Mouse (Mus musculus) liver, embryonic 12.5 days (tissue): ENCODE results near the gene Bahcc1. TPM values are rescaled to one million over a fixed set of nuclear protein-coding genes. Genes with fewer than 3 reads are reported as not detected.

Experiments used
- ATAC-seq: fragments of 200-750 bp; cut with Nextera tagmentation; 2 replicates; pipeline ENCODE4 v1.8.0; 2017; ENCODE audit warnings: moderate number of reproducible peaks, mild to moderate bottlenecking, moderate library complexity
- H3K27ac ChIP-seq: fragments of 300-500 bp; sonication (generic); 2 replicates; pipeline ENCODE4 v1.5.1; 2016; ENCODE audit warnings: mild to moderate bottlenecking
- H3K27me3 ChIP-seq: fragments of 300-500 bp; sonication (generic); replicated peaks from 2 replicates; pipeline ENCODE4 v1.6.1; 2016; ENCODE audit warnings: mild to moderate bottlenecking, moderate library complexity
- H3K36me3 ChIP-seq: fragments of 300-500 bp; sonication (generic); 2 replicates; pipeline ENCODE4 v1.6.1; 2016; ENCODE audit warnings: mild to moderate bottlenecking, moderate library complexity
- H3K4me1 ChIP-seq: fragments of 300-500 bp; sonication (generic); 2 replicates; pipeline ENCODE4 v1.6.1; 2016
- H3K4me2 ChIP-seq: fragments of 300-500 bp; sonication (generic); 2 replicates; pipeline ENCODE4 v1.6.1; 2016; ENCODE audit warnings: mild to moderate bottlenecking, moderate library complexity
- H3K4me3 ChIP-seq: fragments of 300-500 bp; sonication (generic); 2 replicates; pipeline ENCODE4 v1.5.1; 2016; ENCODE audit warnings: mild to moderate bottlenecking, moderate library complexity
- H3K9ac ChIP-seq: fragments of 300-500 bp; sonication (generic); 2 replicates; pipeline ENCODE4 v1.6.1; 2016; ENCODE audit warnings: mild to moderate bottlenecking, moderate library complexity
- H3K9me3 ChIP-seq: fragments of 300-500 bp; sonication (generic); replicated peaks from 2 replicates; pipeline ENCODE4 v1.6.1; 2016; ENCODE audit warnings: mild to moderate bottlenecking, moderate library complexity
- WGBS: fragments of 180-500 bp; shearing (Covaris S2); methylation state at CpG from one replicate; pipeline ENCODE4 v1.1.7; 2016; ENCODE audit not compliant: insufficient replicate concordance; 5-methylcytosine and 5-hydroxymethylcytosine counted together
- polyA plus RNA-seq: library from polyadenylated mRNA; unstranded; fragments of >200 nt; fragmentation: Nextera tagmentation; extraction: Ambion mirVana; gene quantifications from 2 replicates; pipeline ENCODE4 v1.2.1, GENCODE M21; 2016

Bahcc1 gene
- polyA plus RNA-seq, 1 experiment from 2014 or later, result 3.5 TPM

DNA sequence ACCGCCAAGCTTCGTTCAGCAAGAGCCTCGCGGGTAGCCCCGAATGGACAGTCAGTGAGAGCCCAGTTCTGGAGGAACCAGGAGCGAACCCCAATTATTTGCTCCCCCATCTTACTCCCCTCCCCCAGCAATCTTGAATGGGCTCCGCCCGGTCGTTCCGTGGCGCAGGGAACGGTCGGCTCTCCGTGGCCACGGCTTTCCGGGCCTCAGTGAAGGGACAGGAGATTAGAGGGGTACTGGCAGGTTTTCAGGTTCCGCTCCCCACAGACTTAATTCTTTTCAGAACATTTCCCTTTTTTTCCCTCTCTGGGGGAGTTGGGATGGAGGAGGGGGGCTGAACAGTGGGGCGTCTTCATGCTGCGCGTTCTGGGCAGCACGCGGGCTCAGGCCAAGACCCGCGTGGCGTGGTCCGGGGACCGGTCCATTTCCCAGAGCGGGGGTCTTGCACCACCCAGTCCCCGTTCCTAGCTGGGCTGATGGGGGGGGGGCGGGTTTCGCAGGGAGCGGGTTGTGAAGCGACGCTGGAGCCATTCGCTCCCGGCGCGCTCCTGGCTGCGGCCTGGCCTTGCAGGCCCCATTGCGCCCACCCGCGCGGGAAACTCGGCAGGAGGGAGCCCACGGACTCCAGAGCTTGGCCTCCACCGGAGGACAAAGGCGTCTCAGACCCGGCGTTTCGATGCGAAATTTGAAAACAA, 841 bp downstream of the Bahcc1 start:
- Histone ChIP-seq H3K27ac (peak overlapping the region; percentile 80), H3K27me3 (peaks cover 82% of the 10 kb centered on the region), H3K9ac (peak overlapping the region; percentile 84), H3K4me3 (peak overlapping the region; percentile 67), H3K9me3 (no peaks in the 10 kb centered on the region), H3K4me2 (peak overlapping the region; percentile 97), H3K36me3 (no peaks in the 10 kb centered on the region), H3K4me1 (peaks cover 89% of the 10 kb centered on the region)
- WGBS, result under 1% methylated on average over 51 of the region's 51 CpGs
- ATAC-seq, result no peak

DNA sequence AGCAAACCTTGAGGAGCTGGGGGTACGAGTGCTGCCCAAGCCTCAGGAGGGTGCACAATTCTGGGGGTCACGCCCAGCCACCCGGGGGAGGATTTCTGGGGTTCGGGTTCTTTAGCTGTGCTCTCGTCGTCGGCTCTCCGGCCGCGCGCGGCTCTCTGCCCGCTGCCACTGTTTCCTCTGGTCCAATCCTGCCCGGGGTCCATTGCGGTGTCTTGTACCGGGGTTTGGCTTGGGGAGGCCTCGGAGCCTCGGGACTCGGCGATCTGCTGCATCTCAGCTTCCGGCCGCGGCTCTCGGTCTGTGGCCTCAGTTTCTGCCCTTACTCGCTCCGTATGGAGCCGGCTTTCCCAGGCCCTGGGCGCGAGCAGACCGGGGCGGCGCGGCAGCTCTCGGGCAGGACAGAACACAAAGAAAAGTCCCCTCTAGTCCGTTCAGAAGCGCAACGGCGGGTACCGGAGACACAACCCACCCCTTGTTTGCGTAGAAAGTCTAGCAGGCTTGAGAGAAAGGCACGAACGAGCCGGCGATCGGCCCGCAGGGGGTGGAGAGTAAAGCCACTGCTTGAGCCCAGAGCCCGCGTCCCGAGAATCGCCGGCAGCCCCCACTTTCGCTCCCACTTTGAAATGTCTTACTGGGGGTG, 1.5 kb downstream of the Bahcc1 start:
- ATAC-seq, result no peak

DNA sequence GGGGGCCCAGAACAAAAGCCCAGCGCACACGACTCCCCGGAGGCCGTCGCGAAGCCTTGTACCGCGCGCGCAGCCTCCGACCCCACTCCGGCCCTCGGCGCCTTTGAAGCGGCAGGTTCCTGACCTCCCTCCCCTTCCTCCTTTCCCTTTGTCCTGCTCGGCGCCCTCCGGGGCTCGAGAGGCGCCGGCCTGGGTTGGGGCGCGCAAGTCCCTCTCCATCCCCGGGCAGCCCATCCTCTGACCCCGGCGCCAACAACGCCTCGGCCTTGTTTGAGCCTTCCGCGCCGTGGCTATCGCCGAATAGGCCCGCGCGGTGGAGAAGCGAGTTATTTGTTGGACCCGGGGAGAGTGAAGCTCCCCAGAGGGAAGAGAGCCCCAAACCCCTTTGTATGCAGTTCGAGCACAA, 2.0 kb downstream of the Bahcc1 start:
- H3K4me3 ChIP-seq, result peak overlapping the region; percentile 67
- H3K4me2 ChIP-seq, result peak overlapping the region; percentile 97
- no peaks in the 10 kb centered on the region for H3K9me3 ChIP-seq
- no peak for ATAC-seq
- H3K27me3 ChIP-seq, result peaks cover 82% of the 10 kb centered on the region
- H3K36me3 ChIP-seq, result no peaks in the 10 kb centered on the region
- H3K27ac ChIP-seq, result peak overlapping the region; percentile 80
- H3K9ac ChIP-seq, result peak overlapping the region; percentile 84
- under 1% methylated on average over 38 of the region's 39 CpGs for WGBS
- peaks cover 89% of the 10 kb centered on the region for H3K4me1 ChIP-seq

More for the DNA sequence above, 1.5 kb downstream of the Bahcc1 start:
- Histone ChIP-seq H3K27me3 (peaks cover 82% of the 10 kb centered on the region), H3K36me3 (no peaks in the 10 kb centered on the region), H3K9ac (peak overlapping the region; percentile 84), H3K9me3 (no peaks in the 10 kb centered on the region), H3K4me3 (peak overlapping the region; percentile 67), H3K27ac (peak overlapping the region; percentile 80), H3K4me2 (peak overlapping the region; percentile 97), H3K4me1 (peaks cover 89% of the 10 kb centered on the region)
- WGBS, result 1% methylated on average over 52 of the region's 52 CpGs

DNA sequence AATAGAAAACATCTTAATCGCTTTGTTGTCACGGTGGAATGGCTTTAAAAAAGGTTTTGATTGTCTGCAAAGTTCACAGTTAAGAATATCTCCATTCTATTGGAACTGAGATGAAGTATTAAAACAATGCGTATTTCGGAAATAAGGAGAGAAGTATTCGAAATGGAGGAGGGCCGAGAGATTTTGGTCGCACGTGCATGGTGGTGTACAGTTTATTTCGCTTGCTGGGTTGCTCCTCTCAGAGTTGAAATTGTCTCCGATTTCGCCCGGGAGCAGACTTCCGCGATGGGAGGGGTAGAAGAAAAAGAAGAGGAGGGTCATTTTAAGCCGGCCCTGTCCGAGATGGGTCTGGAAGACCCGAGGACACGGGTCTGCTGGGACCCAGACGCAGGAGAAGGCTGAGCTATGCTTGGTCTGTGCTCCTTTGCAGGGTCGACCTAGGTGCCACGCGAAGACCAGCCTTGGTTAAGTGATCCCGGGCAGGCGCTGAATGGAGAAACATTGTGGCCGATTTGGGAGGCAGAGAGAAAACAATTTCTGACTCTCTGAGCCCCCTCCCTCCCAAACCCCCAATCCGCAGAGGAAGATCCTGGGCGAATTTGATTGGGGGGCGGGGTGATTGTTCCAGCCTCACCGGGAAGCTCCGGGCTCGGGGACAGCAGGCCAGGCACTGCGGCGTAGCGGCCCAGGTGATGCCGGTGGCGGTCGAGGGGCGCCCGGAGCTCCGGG, 2.8 kb downstream of the Bahcc1 start:
- Histone ChIP-seq H3K4me1 (peaks cover 87% of the 10 kb centered on the region), H3K4me2 (peak overlapping the region; percentile 97), H3K9me3 (no peaks in the 10 kb centered on the region), H3K36me3 (no peaks in the 10 kb centered on the region), H3K9ac (peak overlapping the region; percentile 73), H3K27ac (peak overlapping the region; percentile 77), H3K4me3 (peak overlapping the region; percentile 67), H3K27me3 (peaks cover 82% of the 10 kb centered on the region)
- under 1% methylated on average over 40 of the region's 40 CpGs for WGBS
- no peak for ATAC-seq

DNA sequence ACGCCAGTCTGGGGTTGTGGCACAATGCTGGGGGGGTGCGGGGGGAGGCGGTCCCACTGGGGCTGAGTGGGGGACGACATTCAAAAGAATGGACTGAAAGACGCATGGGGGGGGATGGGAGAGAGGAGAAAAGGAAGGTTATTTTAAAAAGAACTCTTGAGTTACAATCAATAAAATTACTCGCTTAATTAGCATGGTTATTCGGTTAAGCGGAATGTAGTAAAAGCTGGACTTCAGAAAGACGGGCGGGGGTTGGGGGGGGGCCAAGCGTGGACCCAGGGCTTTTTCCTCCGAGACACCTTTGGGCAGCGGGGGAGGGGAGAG, 3.3 kb downstream of the Bahcc1 start:
- peaks cover 82% of the 10 kb centered on the region for H3K27me3 ChIP-seq
- no peak for ATAC-seq

DNA sequence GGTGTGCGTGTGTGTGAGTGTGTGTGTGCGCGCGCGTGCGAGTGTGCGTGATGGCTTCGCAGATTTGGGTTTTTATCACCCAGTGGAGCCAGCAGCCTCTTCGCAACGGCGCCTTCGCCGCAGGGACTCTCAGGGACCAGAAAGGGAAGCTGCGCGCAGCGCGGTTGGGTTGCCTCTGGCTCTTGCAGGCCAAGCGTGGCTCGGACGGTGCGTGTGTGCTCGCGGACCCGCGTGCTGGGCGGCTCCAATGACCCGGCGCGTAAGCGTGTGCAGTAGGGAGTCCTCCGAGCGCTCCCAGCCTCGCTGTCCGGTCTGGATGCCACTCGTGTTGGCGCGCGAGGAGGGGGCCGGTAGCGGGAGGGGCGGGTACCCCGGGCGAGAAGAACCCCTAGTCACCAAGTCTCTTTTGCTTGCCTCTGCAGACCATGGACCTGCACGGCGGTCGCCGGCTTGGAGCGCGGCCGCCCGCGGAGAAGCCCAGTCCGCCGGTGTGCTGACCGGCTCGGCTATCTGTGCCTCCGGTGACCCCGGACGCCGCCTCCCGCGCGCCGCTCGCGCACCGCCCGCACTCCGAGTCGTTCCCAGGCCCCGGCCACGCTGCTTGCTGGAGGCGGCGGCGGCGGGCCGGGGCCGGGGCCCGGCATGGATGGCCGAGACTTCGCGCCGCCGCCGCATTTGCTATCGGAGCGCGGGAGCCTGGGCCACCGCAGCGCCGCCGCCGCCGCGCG, 3.9 kb downstream of the Bahcc1 start:
- Histone ChIP-seq H3K27me3 (peaks cover 83% of the 10 kb centered on the region), H3K9ac (peak overlapping the region; percentile 73), H3K36me3 (no peaks in the 10 kb centered on the region), H3K9me3 (no peaks in the 10 kb centered on the region), H3K4me1 (peaks cover 87% of the 10 kb centered on the region), H3K4me2 (peak overlapping the region; percentile 97), H3K27ac (peak overlapping the region; percentile 77), H3K4me3 (peak overlapping the region; percentile 67)
- no peak for ATAC-seq
- WGBS, result 2% methylated on average over 95 of the region's 96 CpGs

More for the DNA sequence above, 3.3 kb downstream of the Bahcc1 start:
- Histone ChIP-seq H3K9me3 (no peaks in the 10 kb centered on the region), H3K9ac (peak overlapping the region; percentile 73), H3K4me3 (peak overlapping the region; percentile 67), H3K4me2 (peak overlapping the region; percentile 97), H3K4me1 (peaks cover 86% of the 10 kb centered on the region), H3K27ac (peak overlapping the region; percentile 77), H3K36me3 (no peaks in the 10 kb centered on the region)
- 0% methylated on average over 13 of the region's 13 CpGs for WGBS

DNA sequence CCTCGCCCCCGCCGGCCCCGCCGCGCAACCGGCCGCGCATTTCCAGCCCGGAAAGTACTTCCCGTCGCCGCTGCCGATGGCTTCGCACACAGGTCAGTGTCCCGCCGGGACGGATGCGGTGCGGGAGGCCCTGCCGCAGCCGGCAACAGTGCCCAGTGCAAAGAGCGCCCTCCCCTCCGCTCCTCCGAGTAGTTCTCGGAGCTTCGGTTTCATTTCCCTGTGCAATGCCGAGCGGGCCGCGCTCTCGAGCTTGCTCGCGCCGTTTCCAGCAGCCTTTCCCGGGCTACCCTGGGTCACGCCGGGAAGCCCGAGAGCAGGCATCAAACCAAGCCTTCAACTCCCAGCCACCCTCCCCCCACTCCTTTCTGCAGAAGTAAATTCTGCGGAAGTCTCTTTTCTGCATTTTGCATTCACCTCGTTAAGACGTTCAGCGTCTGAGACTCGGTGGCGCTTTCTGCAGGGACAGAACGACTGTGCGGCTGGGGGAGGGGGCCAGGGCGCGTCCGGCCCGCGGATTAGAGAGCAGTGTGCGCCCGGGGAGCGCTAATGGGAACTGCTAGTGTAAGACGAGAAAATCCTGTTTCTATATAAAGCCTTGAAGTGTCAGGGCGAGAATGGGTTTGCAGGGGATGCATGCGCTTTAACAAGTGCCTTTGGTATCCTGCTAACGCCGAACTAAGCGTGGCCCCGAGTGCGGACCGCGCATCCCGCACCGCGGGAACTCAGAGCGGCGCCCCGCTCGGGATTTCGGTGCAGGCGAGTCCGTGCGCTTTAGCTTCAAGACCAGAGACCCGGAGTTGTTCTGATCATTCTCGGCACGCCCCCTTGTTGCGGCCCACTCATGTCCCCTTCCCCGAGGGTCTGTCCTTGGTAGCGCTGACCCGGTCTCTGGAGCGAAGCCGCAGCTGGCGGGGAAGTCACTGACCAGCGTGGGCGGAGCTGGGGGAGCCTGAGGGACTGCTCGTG, 4.7 kb downstream of the Bahcc1 start:
- Histone ChIP-seq H3K27me3 (peaks cover 83% of the 10 kb centered on the region), H3K9ac (peak overlapping the region; percentile 73), H3K27ac (peak overlapping the region; percentile 77), H3K36me3 (no peaks in the 10 kb centered on the region), H3K4me2 (peak overlapping the region; percentile 97), H3K4me1 (peaks cover 87% of the 10 kb centered on the region), H3K4me3 (peak overlapping the region; percentile 67), H3K9me3 (no peaks in the 10 kb centered on the region)
- under 1% methylated on average over 89 of the region's 89 CpGs for WGBS
- no peak for ATAC-seq

DNA sequence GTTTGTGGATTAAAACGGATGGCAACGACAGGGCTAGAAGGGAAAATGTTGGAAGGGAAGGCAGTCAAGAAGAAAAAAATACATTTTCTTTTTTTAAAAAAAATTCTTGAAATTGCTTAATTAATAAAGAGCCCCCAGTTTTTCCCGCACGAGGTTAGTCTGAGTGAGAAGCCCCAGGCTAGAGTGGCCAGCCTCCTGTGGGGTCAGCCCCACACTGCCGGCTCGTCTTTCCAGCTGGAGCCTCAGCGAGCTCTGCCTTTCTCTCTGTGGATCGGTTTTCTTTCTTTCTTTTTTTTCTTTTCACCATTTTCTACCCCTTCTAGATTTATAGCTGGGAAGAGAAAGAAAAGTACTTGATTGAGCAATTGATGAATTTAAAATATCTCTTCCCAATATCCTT, 5.6 kb downstream of the Bahcc1 start:
- no peaks in the 10 kb centered on the region for H3K36me3 ChIP-seq
- H3K4me1 ChIP-seq, result peaks cover 89% of the 10 kb centered on the region
- no peak for ATAC-seq
- H3K9ac ChIP-seq, result no peak overlapping the region; the same call in none of the 2 replicates
- H3K4me2 ChIP-seq, result peak overlapping the region; percentile 97
- H3K9me3 ChIP-seq, result no peaks in the 10 kb centered on the region
- H3K27ac ChIP-seq, result peak overlapping the region; percentile 63; the same call in 1 of the 2 replicates
- 19% methylated on average over 8 of the region's 8 CpGs for WGBS
- H3K4me3 ChIP-seq, result peak overlapping the region; percentile 67; the same call in 1 of the 2 replicates
- peaks cover 82% of the 10 kb centered on the region for H3K27me3 ChIP-seq

DNA sequence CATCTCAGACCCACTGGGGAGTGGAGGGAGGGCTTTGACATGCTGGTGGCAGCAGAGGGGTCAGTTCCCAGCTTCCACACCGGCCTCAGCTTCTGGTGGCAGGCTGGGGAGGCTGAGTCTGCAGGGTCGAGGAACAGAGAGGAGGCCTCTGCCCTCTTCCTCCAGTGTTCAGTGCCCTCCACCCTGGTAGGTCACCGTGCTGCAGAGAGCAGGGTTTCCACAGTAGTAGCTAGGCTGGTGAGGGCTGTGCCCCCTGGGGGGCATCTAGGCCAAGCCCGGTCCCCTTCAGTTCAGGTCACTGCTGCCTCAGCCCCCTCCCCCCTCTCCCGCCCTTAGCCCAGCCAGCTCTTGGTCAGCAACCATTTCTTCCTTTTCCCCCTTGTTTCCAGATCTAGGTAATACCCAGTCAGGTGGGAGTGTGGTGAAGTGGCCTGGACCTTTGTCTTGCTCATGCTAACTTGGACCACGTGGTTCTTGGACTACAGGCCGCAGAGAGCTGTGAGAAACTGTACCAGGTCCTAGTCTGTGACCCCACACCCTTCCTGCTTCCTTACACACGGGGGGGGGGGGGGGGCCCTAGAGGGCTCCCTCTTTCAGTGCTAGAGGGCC, 6.1 kb downstream of the Bahcc1 start:
- Histone ChIP-seq H3K4me2 (peak overlapping the region; percentile 97), H3K4me1 (peaks cover 84% of the 10 kb centered on the region), H3K9me3 (no peaks in the 10 kb centered on the region), H3K4me3 (0 out of 2 replicates have a peak overlapping the region, but pooled peaks have one; percentile 2), H3K9ac (no peak overlapping the region; the same call in 1 of the 2 replicates), H3K27ac (peak overlapping the region; percentile 63), H3K27me3 (peaks cover 76% of the 10 kb centered on the region), H3K36me3 (no peaks in the 10 kb centered on the region)
- 20% methylated on average over 8 of the region's 8 CpGs for WGBS
- no peak; the same call in 1 of the 2 replicates for ATAC-seq

DNA sequence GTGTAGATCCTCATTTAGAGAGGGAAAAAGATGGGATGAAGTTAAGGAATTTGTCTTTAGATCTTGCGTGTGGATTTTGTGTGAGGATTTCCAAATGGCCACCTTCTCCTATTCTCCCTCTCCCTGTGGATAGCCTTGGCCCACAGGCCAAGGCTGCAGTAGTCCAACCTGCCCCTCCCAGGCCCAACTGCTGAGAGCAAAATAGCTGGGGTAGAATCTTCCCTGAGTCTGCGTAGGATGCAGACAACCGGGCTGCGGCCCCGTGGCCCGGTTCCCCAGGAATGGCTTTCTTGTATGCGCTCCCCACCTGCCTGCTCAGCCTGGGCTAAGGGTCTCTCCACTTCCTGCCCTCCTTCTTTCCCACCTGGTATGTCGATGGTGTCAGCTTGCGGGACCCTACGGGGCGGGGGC, 6.8 kb downstream of the Bahcc1 start:
- Histone ChIP-seq H3K27ac (peak overlapping the region; percentile 63), H3K27me3 (peaks cover 69% of the 10 kb centered on the region)

More for the DNA sequence above, 6.8 kb downstream of the Bahcc1 start:
- 14% methylated on average over 11 of the region's 11 CpGs for WGBS
- Histone ChIP-seq H3K4me1 (peaks cover 77% of the 10 kb centered on the region), H3K9me3 (no peaks in the 10 kb centered on the region), H3K9ac (0 out of 2 replicates have a peak overlapping the region, but pooled peaks have one; percentile 19), H3K36me3 (no peaks in the 10 kb centered on the region), H3K4me2 (peak overlapping the region; percentile 59), H3K4me3 (peak overlapping the region; percentile 28)
- no peak for ATAC-seq
